ENCODE assay signal across 8 mouse cellular contexts in the genomic region with DNA sequence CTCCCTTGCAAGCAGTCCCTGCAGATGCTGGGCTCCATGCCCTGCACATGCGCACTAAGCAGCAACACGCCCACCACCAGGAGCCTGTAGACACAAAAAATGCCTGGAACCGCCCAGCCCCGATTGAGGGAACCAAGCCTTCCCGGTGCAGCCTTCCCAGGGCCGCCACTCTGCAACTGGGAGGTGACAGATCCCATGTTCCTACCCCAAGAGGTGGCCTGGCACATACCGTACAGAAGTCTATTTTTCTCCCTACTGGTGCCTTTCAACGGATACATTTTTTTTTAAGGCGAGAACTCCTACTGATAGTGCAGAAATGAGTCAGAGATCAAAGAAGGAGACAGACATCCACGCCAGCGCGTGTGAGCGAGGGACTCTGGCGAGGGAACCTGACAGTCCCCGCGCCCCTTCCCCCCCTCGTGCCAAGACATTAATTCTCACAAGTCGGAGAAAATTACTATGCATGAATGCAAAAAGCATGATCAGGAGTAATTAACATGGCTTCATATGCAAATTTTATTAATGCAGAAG. TPM values are rescaled to one million over a fixed set of nuclear protein-coding genes. Genes with fewer than 3 reads are reported as not detected.
DNase-seq lines count a peak whose midpoint lies in the region; ATAC-seq lines count a peak whose summit lies in the region.

No protein-coding gene starts in this region.

- H3K27ac ChIP-seq in embryonic facial prominence, embryonic 14.5 days (replicated peaks; ENCODE audit: low read depth, low read length) = 0 out of 2 replicates have a peak overlapping the region, but pooled peaks have one; percentile 10
- peak overlapping the region; percentile 77 for H3K27ac ChIP-seq in hindbrain, embryonic 16.5 days (ENCODE audit: low read depth, low read length)
- peak overlapping the region; percentile 74 for H3K27ac ChIP-seq in midbrain, embryonic 14.5 days (replicated peaks; ENCODE audit: low read depth, low read length)
- H3K27ac ChIP-seq in intestine, embryonic 15.5 days = no peak overlapping the region

- H3K4me1 ChIP-seq in embryonic facial prominence, embryonic 14.5 days (ENCODE audit: control insufficient read depth, insufficient read depth, low read length) = peaks cover 74% of the 10 kb centered on the region
- H3K4me1 ChIP-seq in hindbrain, embryonic 16.5 days (ENCODE audit: control insufficient read depth, insufficient read depth, low read depth, low read length) = peaks cover 35% of the 10 kb centered on the region
- peaks cover 61% of the 10 kb centered on the region for H3K4me1 ChIP-seq in midbrain, embryonic 14.5 days (ENCODE audit: control insufficient read depth, insufficient read depth, low read length)
- H3K4me1 ChIP-seq in intestine, embryonic 15.5 days (replicated peaks) = peaks cover 9% of the 10 kb centered on the region; the same call in 1 of the 2 replicates

- no peak overlapping the region for H3K9ac ChIP-seq in embryonic facial prominence, embryonic 14.5 days (ENCODE audit: low read depth, low read length)
- 0 out of 2 replicates have a peak overlapping the region, but pooled peaks have one; percentile 13 for H3K9ac ChIP-seq in hindbrain, embryonic 16.5 days (ENCODE audit: low read depth, low read length)
- H3K9ac ChIP-seq in midbrain, embryonic 14.5 days (replicated peaks; ENCODE audit: low read length) = no peak overlapping the region
- H3K9ac ChIP-seq in intestine, embryonic 15.5 days = no peak overlapping the region

- H3K27me3 ChIP-seq in embryonic facial prominence, embryonic 14.5 days (replicated peaks; ENCODE audit: control insufficient read depth, insufficient read depth, low read length) = no peaks in the 10 kb centered on the region
- H3K27me3 ChIP-seq in hindbrain, embryonic 16.5 days (replicated peaks; ENCODE audit: control insufficient read depth, insufficient read depth, low read length) = no peaks in the 10 kb centered on the region
- H3K27me3 ChIP-seq in midbrain, embryonic 14.5 days (ENCODE audit: control insufficient read depth, insufficient read depth, low read length) = no peaks in the 10 kb centered on the region
- no peaks in the 10 kb centered on the region for H3K27me3 ChIP-seq in intestine, embryonic 15.5 days (replicated peaks)

- WGBS in embryonic facial prominence, embryonic 14.5 days = 55% methylated on average over 18 of the region's 18 CpGs
- 18% methylated on average over 18 of the region's 18 CpGs for WGBS in hindbrain, embryonic 16.5 days
- WGBS in midbrain, embryonic 14.5 days = 37% methylated on average over 18 of the region's 18 CpGs
- WGBS in intestine, embryonic 15.5 days = 55% methylated on average over 18 of the region's 18 CpGs

- DNase-seq in R1 (ENCODE audit: low read depth, low spot score) (peak; percentile 66), liver (no peak)
- peak; percentile 59 for DNase-seq in embryonic facial prominence, embryonic 14.5 days (ENCODE audit: low spot score)
- DNase-seq in midbrain, embryonic 14.5 days = peak; percentile 73
- DNase-seq in cerebellum, adult 11 months = no peak
- no peak for DNase-seq in lung, postnatal 14 days

- H3K9me3 ChIP-seq in embryonic facial prominence, embryonic 14.5 days (ENCODE audit: control insufficient read depth, low read length) = no peaks in the 10 kb centered on the region
- H3K9me3 ChIP-seq in hindbrain, embryonic 16.5 days (ENCODE audit: control insufficient read depth, low read length) = no peaks in the 10 kb centered on the region
- no peaks in the 10 kb centered on the region for H3K9me3 ChIP-seq in midbrain, embryonic 14.5 days (ENCODE audit: control insufficient read depth, low read length)
- no peaks in the 10 kb centered on the region for H3K9me3 ChIP-seq in intestine, embryonic 15.5 days

- peak overlapping the region; percentile 5; the same call in 1 of the 2 replicates for H3K4me2 ChIP-seq in embryonic facial prominence, embryonic 14.5 days (ENCODE audit: low read depth, low read length)
- H3K4me2 ChIP-seq in hindbrain, embryonic 16.5 days (ENCODE audit: low read length) = peak overlapping the region; percentile 52
- peak overlapping the region; percentile 41 for H3K4me2 ChIP-seq in midbrain, embryonic 14.5 days (ENCODE audit: low read length)
- H3K4me2 ChIP-seq in intestine, embryonic 15.5 days (replicated peaks) = no peak overlapping the region

- H3K4me3 ChIP-seq in embryonic facial prominence, embryonic 14.5 days (ENCODE audit: low read depth, low read length) = no peak overlapping the region
- peak overlapping the region; percentile 22 for H3K4me3 ChIP-seq in hindbrain, embryonic 16.5 days (ENCODE audit: low read length)
- H3K4me3 ChIP-seq in midbrain, embryonic 14.5 days (replicated peaks; ENCODE audit: low read depth, low read length) = no peak overlapping the region; the same call in 1 of the 2 replicates
- H3K4me3 ChIP-seq in intestine, embryonic 15.5 days (replicated peaks) = no peak overlapping the region

- H3K36me3 ChIP-seq in embryonic facial prominence, embryonic 14.5 days (ENCODE audit: control insufficient read depth, insufficient read depth, low read length) = no peaks in the 10 kb centered on the region
- no peaks in the 10 kb centered on the region for H3K36me3 ChIP-seq in hindbrain, embryonic 16.5 days (ENCODE audit: control insufficient read depth, insufficient read depth, low read length)
- no peaks in the 10 kb centered on the region for H3K36me3 ChIP-seq in midbrain, embryonic 14.5 days (ENCODE audit: control insufficient read depth, insufficient read depth, low read length)
- H3K36me3 ChIP-seq in intestine, embryonic 15.5 days = no peaks in the 10 kb centered on the region

- ATAC-seq in embryonic facial prominence, embryonic 14.5 days (ENCODE audit: low read depth) = no peak
- peak; percentile 55 for ATAC-seq in hindbrain, embryonic 16.5 days
- no peak for ATAC-seq in midbrain, embryonic 14.5 days (ENCODE audit: low FRiP score, low TSS enrichment)
- ATAC-seq in intestine, embryonic 15.5 days = no peak

RNA-seq across cellular contexts. Expression of a gene that starts 33.5 kb away (rescaled TPM):
- polyA plus RNA-seq in embryonic facial prominence, embryonic 14.5 days (2014; fragmentation: Nextera tagmentation; extraction: Ambion mirVana) = 16.5 and 20.7 TPM in 2 replicates
- 12.0 and 16.7 TPM in 2 replicates for polyA plus RNA-seq in hindbrain, embryonic 16.5 days (2015; fragmentation: Nextera tagmentation; extraction: Ambion mirVana)
- polyA plus RNA-seq in midbrain, embryonic 14.5 days (2014; fragmentation: Nextera tagmentation; extraction: Ambion mirVana) = 38.4 and 43.3 TPM in 2 replicates
- 6.7 and 6.9 TPM in 2 replicates for polyA plus RNA-seq in intestine, embryonic 15.5 days (2015; fragmentation: Nextera tagmentation; extraction: Ambion mirVana)

Comparison
In these comparisons a context has a peak if more than half of its experiments do, and no peak if none do; other contexts are left out.
1. DNase-seq: peak in R1 (single experiment), embryonic facial prominence, embryonic 14.5 days (single experiment) and midbrain, embryonic 14.5 days (single experiment); none in liver (single experiment), cerebellum, adult 11 months (single experiment) and lung, postnatal 14 days (single experiment).